ENCODE assay signal across 8 mouse cellular contexts in the genomic region with DNA sequence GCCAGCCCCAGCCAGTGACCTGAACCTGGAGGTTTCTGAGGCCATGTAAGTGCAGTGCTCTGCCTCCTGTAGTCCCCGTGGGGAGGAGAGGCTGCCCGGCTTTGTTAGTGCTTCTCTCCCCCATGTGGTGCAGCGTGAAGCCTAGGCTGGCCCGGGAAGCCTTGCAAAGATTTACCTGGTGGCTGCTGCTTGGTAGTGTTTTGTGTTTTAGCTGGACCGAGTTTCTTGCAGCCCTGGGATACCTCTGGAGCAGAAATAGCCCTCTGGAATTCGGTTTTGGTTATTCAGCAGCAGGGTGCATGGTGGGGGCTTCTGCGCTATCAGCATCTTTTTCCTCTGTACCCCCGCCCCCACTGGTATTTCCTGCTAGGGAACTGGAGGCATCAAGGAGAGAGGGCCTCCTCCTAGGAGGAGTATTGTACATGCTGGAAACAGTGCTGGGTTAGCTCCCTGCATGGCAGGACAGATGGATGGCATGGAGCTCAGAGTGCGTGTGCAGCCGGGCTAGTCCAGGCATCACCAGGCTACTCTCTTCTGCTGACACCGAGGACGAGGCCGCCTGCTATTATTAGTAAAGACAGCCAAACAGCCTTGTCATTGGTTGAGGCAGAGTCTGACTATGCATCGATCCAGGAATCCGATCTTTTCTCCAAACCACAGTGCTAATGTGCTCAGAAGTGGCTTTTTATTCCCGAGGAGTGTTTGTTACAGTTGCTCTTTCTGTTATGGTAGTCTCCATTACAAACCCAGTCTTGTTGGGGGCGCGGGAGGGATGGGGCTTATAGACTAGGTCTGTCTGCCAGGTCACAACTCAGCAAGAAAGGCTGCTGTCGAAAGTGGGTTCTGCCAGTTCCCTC.
A peak's percentile ranks its signal among the peaks of the same experiment; 100 is the strongest.
DNase-seq lines count a peak whose midpoint lies in the region; ATAC-seq and TF ChIP-seq lines count a peak whose summit lies in the region.

No protein-coding gene starts in this region.

- peak overlapping the region; percentile 86 for H3K9ac ChIP-seq in kidney, embryonic 14.5 days (ENCODE audit: low read depth, low read length)
- H3K9ac ChIP-seq in forebrain, postnatal 0 days, result peak overlapping the region; percentile 89
- H3K9ac ChIP-seq in liver, postnatal 0 days (replicated peaks), result peak overlapping the region; percentile 44

- H3K27ac ChIP-seq in kidney, embryonic 14.5 days (ENCODE audit: low read depth, low read length), result peak overlapping the region; percentile 94
- peak overlapping the region; percentile 98 for H3K27ac ChIP-seq in forebrain, postnatal 0 days (ENCODE audit: low read depth, low read length)
- peak overlapping the region; percentile 29; the same call in 1 of the 2 replicates for H3K27ac ChIP-seq in liver, postnatal 0 days (ENCODE audit: low read depth)

- H3K36me3 ChIP-seq in kidney, embryonic 14.5 days (ENCODE audit: control insufficient read depth, insufficient read depth, low read length), result no peaks in the 10 kb centered on the region
- no peaks in the 10 kb centered on the region for H3K36me3 ChIP-seq in forebrain, postnatal 0 days (ENCODE audit: insufficient read depth)
- no peaks in the 10 kb centered on the region for H3K36me3 ChIP-seq in liver, postnatal 0 days (replicated peaks; ENCODE audit: insufficient read depth, low read length)

- WGBS in kidney, embryonic 14.5 days, result 2% methylated on average over 19 of the region's 19 CpGs
- 2% methylated on average over 19 of the region's 19 CpGs for WGBS in forebrain, postnatal 0 days
- WGBS in liver, postnatal 0 days (ENCODE audit: insufficient replicate concordance), result 29% methylated on average over 19 of the region's 19 CpGs

- H3K4me1 ChIP-seq in kidney, embryonic 14.5 days (ENCODE audit: control insufficient read depth, insufficient read depth, low read length), result peaks cover 37% of the 10 kb centered on the region
- peaks cover 25% of the 10 kb centered on the region for H3K4me1 ChIP-seq in forebrain, postnatal 0 days (ENCODE audit: insufficient read depth)
- H3K4me1 ChIP-seq in liver, postnatal 0 days (ENCODE audit: insufficient read depth), result peaks cover 9% of the 10 kb centered on the region

- H3K9me3 ChIP-seq in kidney, embryonic 14.5 days (ENCODE audit: control insufficient read depth, low read length), result no peaks in the 10 kb centered on the region
- no peaks in the 10 kb centered on the region for H3K9me3 ChIP-seq in forebrain, postnatal 0 days (ENCODE audit: low read length)
- H3K9me3 ChIP-seq in liver, postnatal 0 days (ENCODE audit: low read length), result no peaks in the 10 kb centered on the region

- H3K27me3 ChIP-seq in kidney, embryonic 14.5 days (ENCODE audit: control insufficient read depth, insufficient read depth, low read length), result no peaks in the 10 kb centered on the region
- no peaks in the 10 kb centered on the region for H3K27me3 ChIP-seq in forebrain, postnatal 0 days (ENCODE audit: insufficient read depth, low read length)
- H3K27me3 ChIP-seq in liver, postnatal 0 days (ENCODE audit: insufficient read depth, low read length), result no peaks in the 10 kb centered on the region

- TF ChIP-seq CTCF in forebrain, postnatal 0 days (IDR thresholded peaks at IDR 0.05; ENCODE audit: low read depth), result no peak
- TF ChIP-seq CTCF in liver, postnatal 0 days (IDR thresholded peaks at IDR 0.05; ENCODE audit: low read depth), result no peak

- no peak for TF ChIP-seq EP300 in liver, postnatal 0 days (IDR thresholded peaks at IDR 0.05; ENCODE audit: low read depth)

- no peak for DNase-seq in kidney, postnatal 36 days
- DNase-seq in cerebellum, adult 18-20 months, result peak; percentile 77 to 80
- DNase-seq in forebrain, postnatal 0 days, result peak; percentile 83
- DNase-seq in kidney, postnatal 4 days, result peak; percentile 54 to 66
- DNase-seq in liver, postnatal 0 days, result no peak
- peak; percentile 52 for DNase-seq in thymus, postnatal 0 days (ENCODE audit: low spot score)
- DNase-seq in adrenal gland, postnatal 14 days, result no peak

- peak; percentile 47 for ATAC-seq in kidney, embryonic 14.5 days (ENCODE audit: low FRiP score, low TSS enrichment)
- peak; percentile 70 for ATAC-seq in forebrain, postnatal 0 days
- ATAC-seq in liver, postnatal 0 days, result no peak

- peak overlapping the region; percentile 92 for H3K4me2 ChIP-seq in kidney, embryonic 14.5 days (replicated peaks; ENCODE audit: low read depth, low read length)
- H3K4me2 ChIP-seq in forebrain, postnatal 0 days (ENCODE audit: low read depth), result peak overlapping the region; percentile 56
- H3K4me2 ChIP-seq in liver, postnatal 0 days (ENCODE audit: low read depth, low read length), result peak overlapping the region; percentile 68

- H3K4me3 ChIP-seq in kidney, embryonic 14.5 days (ENCODE audit: low read length), result peak overlapping the region; percentile 71
- peak overlapping the region; percentile 70 for H3K4me3 ChIP-seq in forebrain, postnatal 0 days (ENCODE audit: low read depth, low read length)
- peak overlapping the region; percentile 37 for H3K4me3 ChIP-seq in liver, postnatal 0 days (ENCODE audit: low read depth, low read length)

Comparison
In these comparisons a context has a peak if more than half of its experiments do, and no peak if none do; other contexts are left out.
1. DNase-seq: peak in cerebellum, adult 18-20 months (2 of 2), forebrain, postnatal 0 days (single experiment), kidney, postnatal 4 days (2 of 2) and thymus, postnatal 0 days (single experiment); none in kidney, postnatal 36 days (0 of 2), liver, postnatal 0 days (single experiment) and adrenal gland, postnatal 14 days (single experiment).
2. H3K27ac ChIP-seq: peak in every context shown above with its lines; median percentile 98 in forebrain, postnatal 0 days; 94 in kidney, embryonic 14.5 days; 29 in liver, postnatal 0 days.
3. Peak in every context shown above with its lines, with median percentiles within 50 percentile points of each other: H3K4me2 ChIP-seq, H3K4me3 ChIP-seq and H3K9ac ChIP-seq.